Mouse (Mus musculus) stomach, postnatal 0 days (tissue): ENCODE results near the gene C1qbp.

Experiments
- CTCF ChIP-seq: IDR thresholded peaks from 2 replicates; pipeline ENCODE4 v1.5.1; 2016; ENCODE audit warnings: antibody characterized with exemption, low read depth, mild to moderate bottlenecking, moderate library complexity
- EP300 ChIP-seq: optimal IDR thresholded peaks from 2 replicates; pipeline ENCODE3; 2016; ENCODE audit warnings: antibody characterized with exemption

DNA sequence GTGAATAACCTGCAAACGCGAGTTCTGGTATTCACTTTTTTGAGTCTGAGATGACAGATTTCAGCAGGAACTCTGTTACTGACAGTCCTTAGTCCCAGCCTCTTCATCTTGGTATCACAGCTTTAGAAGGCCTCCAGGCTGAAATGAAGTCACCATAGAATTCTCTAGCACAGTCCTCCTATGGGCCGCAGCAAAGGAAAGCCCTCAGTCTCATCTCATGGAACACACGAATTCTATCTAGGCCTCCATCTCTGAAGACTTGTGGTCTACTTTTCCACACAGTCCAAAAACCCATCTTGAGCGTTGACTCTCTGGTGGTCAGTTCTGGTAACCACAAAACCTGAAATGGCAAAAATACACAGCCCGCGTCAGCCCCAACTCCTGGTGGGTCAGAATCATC, 49.2 kb upstream of the C1qbp start:
- TF ChIP-seq EP300 (no peak), CTCF (no peak)
